Mouse (Mus musculus): ENCODE measurements around the gene Selenok. TPM values are rescaled to one million over a fixed set of nuclear protein-coding genes. Genes with fewer than 3 reads are reported as not detected.
A peak's percentile ranks its signal among the peaks of the same experiment; 100 is the strongest.

The Selenok gene
- polyA plus RNA-seq (2016; fragmentation: Nextera tagmentation; extraction: Ambion mirVana): 201 and 231 TPM in 2 replicates

GRCm38 (mm10) chr14:29968075-29968821, at the start of gene Selenok:
Gene Selenok, plus strand, starts transcription at chr14:29968308.
- H3K4me1 ChIP-seq: peaks cover 13% of the 10 kb centered on the region
- no peaks in the 10 kb centered on the region for H3K9me3 ChIP-seq
- H3K27me3 ChIP-seq (ENCODE audit: insufficient read depth, poor library complexity, severe bottlenecking): no peaks in the 10 kb centered on the region
- peak; percentile 100 for DNase-seq (ENCODE audit: low spot score)
- peak within 1 kb of the TSS; percentile 93 for H3K27ac ChIP-seq
- H3K4me3 ChIP-seq: peak within 1 kb of the TSS; percentile 96
- H3K36me3 ChIP-seq: peaks cover 36% of the 10 kb centered on the region
- under 1% methylated on average over 49 of the region's 49 CpGs for WGBS

- H3K36me3 ChIP-seq: no peaks in the 10 kb centered on the region
- no peak overlapping the region for H3K4me3 ChIP-seq
- H3K27ac ChIP-seq: no peak overlapping the region
- 70% methylated on average over 4 of the region's 4 CpGs for WGBS
- DNase-seq (ENCODE audit: low spot score): no peak
- H3K4me1 ChIP-seq: no peaks in the 10 kb centered on the region
- H3K9me3 ChIP-seq: no peaks in the 10 kb centered on the region
- H3K27me3 ChIP-seq (ENCODE audit: insufficient read depth, poor library complexity, severe bottlenecking): no peaks in the 10 kb centered on the region
Observed at GRCm38 (mm10) chr14:29928966-29929365, 39.1 kb upstream of the Selenok start.

GRCm38 (mm10) chr14:29935516-29935915, 32.6 kb upstream of the Selenok start:
- Histone ChIP-seq H3K4me3 (no peak overlapping the region), H3K27ac (no peak overlapping the region), H3K36me3 (no peaks in the 10 kb centered on the region), H3K9me3 (no peaks in the 10 kb centered on the region), H3K4me1 (peaks cover 10% of the 10 kb centered on the region), H3K27me3 (ENCODE audit: insufficient read depth, poor library complexity, severe bottlenecking) (0 out of 2 replicates have a peak, but pooled peaks cover 4% of the 10 kb centered on the region)
- 77% methylated on average over 5 of the region's 5 CpGs for WGBS
- DNase-seq (ENCODE audit: low spot score): no peak

- H3K27me3 ChIP-seq (ENCODE audit: insufficient read depth, poor library complexity, severe bottlenecking): peaks cover 11% of the 10 kb centered on the region; the same call in 1 of the 2 replicates
- no peak overlapping the region for H3K4me3 ChIP-seq
- DNase-seq (ENCODE audit: low spot score): no peak
- peaks cover 10% of the 10 kb centered on the region for H3K4me1 ChIP-seq
- H3K9me3 ChIP-seq: no peaks in the 10 kb centered on the region
- no peak overlapping the region for H3K27ac ChIP-seq
- H3K36me3 ChIP-seq: no peaks in the 10 kb centered on the region
- 86% methylated on average over 15 of the region's 15 CpGs for WGBS
Observed at GRCm38 (mm10) chr14:29937466-29937865, 30.6 kb upstream of the Selenok start.

GRCm38 (mm10) chr14:29939600-29940312, 28.4 kb upstream of the Selenok start:
- Histone ChIP-seq H3K4me1 (peaks cover 10% of the 10 kb centered on the region), H3K4me3 (peak overlapping the region; percentile 27; the same call in 1 of the 2 replicates), H3K9me3 (no peaks in the 10 kb centered on the region), H3K27me3 (ENCODE audit: insufficient read depth, poor library complexity, severe bottlenecking) (peaks cover 11% of the 10 kb centered on the region; the same call in 1 of the 2 replicates), H3K27ac (no peak overlapping the region), H3K36me3 (no peaks in the 10 kb centered on the region)
- 34% methylated on average over 20 of the region's 20 CpGs for WGBS
- DNase-seq (ENCODE audit: low spot score): no peak

GRCm38 (mm10) chr14:29940313-29940812, 27.7 kb upstream of the Selenok start:
- Histone ChIP-seq H3K4me1 (peaks cover 10% of the 10 kb centered on the region), H3K36me3 (no peaks in the 10 kb centered on the region), H3K27ac (no peak overlapping the region), H3K4me3 (peak overlapping the region; percentile 27; the same call in 1 of the 2 replicates), H3K27me3 (ENCODE audit: insufficient read depth, poor library complexity, severe bottlenecking) (peaks cover 8% of the 10 kb centered on the region; the same call in 1 of the 2 replicates), H3K9me3 (no peaks in the 10 kb centered on the region)
- DNase-seq (ENCODE audit: low spot score): no peak
- 8% methylated on average over 10 of the region's 10 CpGs for WGBS

GRCm38 (mm10) chr14:29940877-29941276, 27.2 kb upstream of the Selenok start:
- no peak overlapping the region for H3K27ac ChIP-seq
- no peak overlapping the region for H3K4me3 ChIP-seq
- no peaks in the 10 kb centered on the region for H3K9me3 ChIP-seq
- H3K27me3 ChIP-seq (ENCODE audit: insufficient read depth, poor library complexity, severe bottlenecking): peaks cover 8% of the 10 kb centered on the region; the same call in 1 of the 2 replicates
- H3K36me3 ChIP-seq: no peaks in the 10 kb centered on the region
- WGBS: 13% methylated on average over 2 of the region's 2 CpGs
- no peak for DNase-seq (ENCODE audit: low spot score)
- peaks cover 10% of the 10 kb centered on the region for H3K4me1 ChIP-seq

GRCm38 (mm10) chr14:29946761-29947309, 21.3 kb upstream of the Selenok start:
- Histone ChIP-seq H3K4me1 (no peaks in the 10 kb centered on the region), H3K9me3 (no peaks in the 10 kb centered on the region), H3K27me3 (ENCODE audit: insufficient read depth, poor library complexity, severe bottlenecking) (peaks cover 2% of the 10 kb centered on the region; the same call in 1 of the 2 replicates), H3K36me3 (no peaks in the 10 kb centered on the region), H3K4me3 (no peak overlapping the region), H3K27ac (no peak overlapping the region)
- DNase-seq (ENCODE audit: low spot score): no peak
- 56% methylated on average over 5 of the region's 5 CpGs for WGBS

GRCm38 (mm10) chr14:29950805-29951204, 17.3 kb upstream of the Selenok start:
- Histone ChIP-seq H3K27me3 (ENCODE audit: insufficient read depth, poor library complexity, severe bottlenecking) (no peaks in the 10 kb centered on the region), H3K9me3 (no peaks in the 10 kb centered on the region), H3K36me3 (no peaks in the 10 kb centered on the region), H3K27ac (no peak overlapping the region), H3K4me3 (no peak overlapping the region), H3K4me1 (no peaks in the 10 kb centered on the region)
- DNase-seq (ENCODE audit: low spot score): no peak
- 73% methylated on average over 4 of the region's 4 CpGs for WGBS

- no peak overlapping the region for H3K4me3 ChIP-seq
- H3K36me3 ChIP-seq: no peaks in the 10 kb centered on the region
- H3K27me3 ChIP-seq (ENCODE audit: insufficient read depth, poor library complexity, severe bottlenecking): no peaks in the 10 kb centered on the region
- no peaks in the 10 kb centered on the region for H3K9me3 ChIP-seq
- no peak for DNase-seq (ENCODE audit: low spot score)
- H3K4me1 ChIP-seq: no peaks in the 10 kb centered on the region
- H3K27ac ChIP-seq: no peak overlapping the region
Observed at GRCm38 (mm10) chr14:29957393-29957792, 10.7 kb upstream of the Selenok start.

GRCm38 (mm10) chr14:29967611-29968010, 497 bp upstream of the Selenok start:
- H3K9me3 ChIP-seq: no peaks in the 10 kb centered on the region
- no peaks in the 10 kb centered on the region for H3K27me3 ChIP-seq (ENCODE audit: insufficient read depth, poor library complexity, severe bottlenecking)
- H3K27ac ChIP-seq: peak overlapping the region; percentile 93
- DNase-seq (ENCODE audit: low spot score): no peak
- peaks cover 13% of the 10 kb centered on the region for H3K4me1 ChIP-seq
- peak overlapping the region; percentile 96 for H3K4me3 ChIP-seq
- 61% methylated on average over 7 of the region's 7 CpGs for WGBS
- peaks cover 29% of the 10 kb centered on the region for H3K36me3 ChIP-seq

GRCm38 (mm10) chr14:29971446-29971845, 3.3 kb downstream of the Selenok start:
- no peak overlapping the region for H3K27ac ChIP-seq
- H3K4me3 ChIP-seq: no peak overlapping the region
- no peak for DNase-seq (ENCODE audit: low spot score)
- no peaks in the 10 kb centered on the region for H3K27me3 ChIP-seq (ENCODE audit: insufficient read depth, poor library complexity, severe bottlenecking)
- H3K4me1 ChIP-seq: peaks cover 13% of the 10 kb centered on the region
- WGBS: 92% methylated on average over 7 of the region's 7 CpGs
- peaks cover 66% of the 10 kb centered on the region for H3K36me3 ChIP-seq
- no peaks in the 10 kb centered on the region for H3K9me3 ChIP-seq

- Histone ChIP-seq H3K27ac (no peak overlapping the region), H3K36me3 (peaks cover 70% of the 10 kb centered on the region), H3K4me1 (peaks cover 13% of the 10 kb centered on the region), H3K9me3 (no peaks in the 10 kb centered on the region), H3K4me3 (no peak overlapping the region), H3K27me3 (ENCODE audit: insufficient read depth, poor library complexity, severe bottlenecking) (no peaks in the 10 kb centered on the region)
- WGBS: 82% methylated on average over 5 of the region's 5 CpGs
- no peak for DNase-seq (ENCODE audit: low spot score)
Observed at GRCm38 (mm10) chr14:29971993-29972392, 3.9 kb downstream of the Selenok start.
